Mouse (Mus musculus): ENCODE measurements around the gene Gtf3c4.

- no peak for TF ChIP-seq POLR2A (IDR thresholded peaks at IDR 0.05; ENCODE audit: extremely low read depth, insufficient read depth, low read length)
- TF ChIP-seq CTCF (IDR thresholded peaks at IDR 0.05; ENCODE audit: extremely low read depth, insufficient read depth, low read length) = no peak
Measured at GRCm38 (mm10) chr2:28884914-28885313, 44.8 kb upstream of the Gtf3c4 start.
